In the genomic region with DNA sequence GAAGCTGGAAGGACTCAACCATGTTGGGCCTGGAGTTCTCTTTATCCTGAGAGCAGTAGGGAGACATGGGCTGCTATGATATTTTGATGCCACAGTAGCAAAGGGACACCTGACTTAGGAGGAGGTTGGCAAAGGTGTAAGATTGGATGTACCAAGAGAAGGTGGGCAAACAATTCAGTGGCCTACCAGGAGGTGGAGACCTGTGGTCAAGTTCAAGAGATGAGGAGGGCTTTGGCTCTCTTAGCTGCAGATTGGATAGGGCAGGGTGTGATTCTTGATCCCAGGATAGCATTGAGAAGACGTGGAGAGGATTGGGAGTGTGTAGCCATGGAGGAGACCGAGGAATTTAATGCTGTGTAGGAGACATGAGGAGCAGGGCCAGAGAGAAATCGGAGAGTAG, we compare ENCODE assay signal across 14 mouse cellular contexts. TPM values are rescaled to one million over a fixed set of nuclear protein-coding genes. Genes with fewer than 3 reads are reported as not detected.
"Had no signal": no experiment of that assay in that cellular context is flagged by ENCODE, and none has a peak within 500 bp of the region (broad histone marks: within the 10 kb centered on the region; RNA-seq: fewer than 3 reads in every experiment).

No protein-coding gene starts in this region.

- H3K27ac ChIP-seq: kidney, embryonic 15.5 days; liver, embryonic 15.5 days; midbrain, embryonic 10.5 days; neural tube, embryonic 13.5 days; stomach, embryonic 15.5 days had no signal

- H3K9ac ChIP-seq: kidney, embryonic 15.5 days; liver, embryonic 15.5 days; neural tube, embryonic 13.5 days; stomach, embryonic 15.5 days had no signal

- H3K36me3 ChIP-seq: kidney, embryonic 15.5 days; liver, embryonic 15.5 days; midbrain, embryonic 10.5 days; neural tube, embryonic 13.5 days; stomach, embryonic 15.5 days had no signal

- H3K27me3 ChIP-seq: kidney, embryonic 15.5 days; liver, embryonic 15.5 days; stomach, embryonic 15.5 days had no signal

- H3K9me3 ChIP-seq: kidney, embryonic 15.5 days; liver, embryonic 15.5 days; midbrain, embryonic 10.5 days; neural tube, embryonic 13.5 days; stomach, embryonic 15.5 days had no signal

- DNase-seq: kidney, adult 18-20 months; kidney, postnatal 25 days; layer of hippocampus, adult 9-11 months; lung, adult 2 months; midbrain, embryonic 14.5 days; right cerebral cortex, postnatal 14 days; thymus, postnatal 36 days had no signal

- H3K4me3 ChIP-seq: kidney, embryonic 15.5 days; liver, embryonic 15.5 days; midbrain, embryonic 10.5 days; neural tube, embryonic 13.5 days; stomach, embryonic 15.5 days had no signal

- H3K4me1 ChIP-seq: kidney, embryonic 15.5 days; liver, embryonic 15.5 days had no signal

- H3K4me2 ChIP-seq: kidney, embryonic 15.5 days; liver, embryonic 11.5 days; liver, embryonic 15.5 days; neural tube, embryonic 13.5 days; stomach, embryonic 15.5 days had no signal

RNA-seq across cellular contexts. Expression of a gene that starts 24.8 kb away (rescaled TPM):
- total RNA-seq: megakaryocyte progenitor cell, adult 5-6 weeks had no signal
- polyA plus RNA-seq: liver, embryonic 11.5 days; liver, embryonic 15.5 days had no signal

RNA-seq across cellular contexts. Expression of a gene that starts 30.2 kb away (rescaled TPM):
- total RNA-seq: megakaryocyte progenitor cell, adult 5-6 weeks had no signal
